Mouse (Mus musculus) brain, embryonic 14.5 days (tissue): Measurements from ENCODE around the gene Rrp9.

Experiments
- CTCF ChIP-seq: fragments of 200-500 bp; IDR thresholded peaks from 2 replicates; pipeline ENCODE4 v1.5.1; 2012; ENCODE audit warnings: inconsistent platforms, mild to moderate bottlenecking, moderate library complexity, borderline replicate concordance; ENCODE audit not compliant: insufficient read depth, insufficient read length; ENCODE audit errors: extremely low read depth
- POLR2A ChIP-seq: fragments of 200-500 bp; IDR thresholded peaks from 2 replicates; pipeline ENCODE4 v1.6.1; 2012; ENCODE audit warnings: mild to moderate bottlenecking, inconsistent platforms, borderline replicate concordance; ENCODE audit not compliant: poor library complexity, insufficient read depth, insufficient read length, severe bottlenecking; ENCODE audit errors: extremely low read depth

GRCm38 (mm10) chr9:106470991-106471750 lies 4.6 kb upstream of the Rrp9 start:
- TF ChIP-seq CTCF (no peak), POLR2A (no peak)
